Mouse (Mus musculus) thymus, postnatal 25 days (tissue): ENCODE results near the gene Gm10234.

Experiments used
- DNase-seq: peaks from one replicate; pipeline ENCODE4 v3.0.0; 2022

The Gm10234 gene

GRCm38 (mm10) chr6:95321812-95322211 lies at the start of gene Gm10234:
Gene Gm10234 (plus strand): TSS chr6:95322112.
- DNase-seq, result no peak

GRCm38 (mm10) chr6:95277633-95278032 lies 44.3 kb upstream of the Gm10234 start:
- DNase-seq, result no peak

- no peak for DNase-seq
Measured at GRCm38 (mm10) chr6:95296025-95296424, 25.9 kb upstream of the Gm10234 start.

- no peak for DNase-seq
Measured at GRCm38 (mm10) chr6:95298387-95298786, 23.5 kb upstream of the Gm10234 start.

GRCm38 (mm10) chr6:95300658-95301057 lies 21.3 kb upstream of the Gm10234 start:
- DNase-seq, result no peak

GRCm38 (mm10) chr6:95331191-95331590 lies 9.3 kb downstream of the Gm10234 start:
- no peak for DNase-seq

- DNase-seq, result no peak
Measured at GRCm38 (mm10) chr6:95334781-95335180, 12.9 kb downstream of the Gm10234 start.

GRCm38 (mm10) chr6:95349378-95349777 lies 27.5 kb downstream of the Gm10234 start:
- no peak for DNase-seq

GRCm38 (mm10) chr6:95353043-95353442 lies 31.1 kb downstream of the Gm10234 start:
- DNase-seq, result no peak

- no peak for DNase-seq
Measured at GRCm38 (mm10) chr6:95353886-95354285, 32.0 kb downstream of the Gm10234 start.

GRCm38 (mm10) chr6:95360084-95360483 lies 38.2 kb downstream of the Gm10234 start:
- DNase-seq, result no peak

- no peak for DNase-seq
Measured at GRCm38 (mm10) chr6:95362707-95363106, 40.8 kb downstream of the Gm10234 start.

- DNase-seq, result no peak
Measured at GRCm38 (mm10) chr6:95371811-95372210, 49.9 kb downstream of the Gm10234 start.
